Mouse (Mus musculus): ENCODE results near the gene Evl.
A peak's percentile ranks its signal among the peaks of the same experiment; 100 is the strongest.

The Evl gene

DNA sequence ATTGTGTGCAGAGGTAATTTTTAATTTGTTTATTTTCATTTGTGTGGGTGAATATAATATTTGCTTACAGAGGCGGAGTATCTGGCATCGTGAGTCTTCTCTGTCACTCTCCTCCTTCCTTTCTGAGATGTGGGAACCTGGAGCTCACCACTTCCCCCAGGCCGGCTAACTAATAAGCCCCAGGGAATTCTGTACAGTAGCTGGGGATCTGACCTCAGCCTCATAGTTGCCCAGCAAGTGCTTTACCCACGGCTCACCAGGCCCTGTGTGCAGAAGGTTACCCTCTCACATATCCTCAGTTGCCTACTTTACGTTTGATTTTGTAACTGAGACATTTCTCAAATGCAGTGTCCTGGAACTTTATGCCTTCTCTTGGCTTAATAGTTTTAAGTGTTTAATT is 37.1 kb downstream of the Evl start:
- no peak for DNase-seq (ENCODE audit: low read depth)

DNA sequence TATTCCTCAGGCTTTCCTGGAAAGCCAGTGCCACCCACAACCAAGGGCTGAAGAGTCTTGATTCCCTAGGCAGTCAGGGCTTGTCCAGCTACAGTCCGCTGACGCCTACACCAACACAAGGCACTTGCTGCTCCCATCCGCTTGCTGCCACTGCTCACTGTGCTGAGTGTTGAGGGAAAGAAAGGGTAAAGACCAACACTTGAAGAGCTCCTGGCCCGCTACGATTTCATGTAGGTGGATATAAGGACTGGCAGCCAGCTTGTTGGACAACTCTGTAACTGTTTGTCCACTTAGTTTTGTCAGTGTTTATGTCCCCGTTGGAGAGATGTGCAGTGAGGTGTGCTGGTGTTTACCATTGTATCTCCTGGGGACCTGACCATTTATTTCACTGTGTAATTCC is 38.3 kb downstream of the Evl start:
- no peak for DNase-seq (ENCODE audit: low read depth)

DNA sequence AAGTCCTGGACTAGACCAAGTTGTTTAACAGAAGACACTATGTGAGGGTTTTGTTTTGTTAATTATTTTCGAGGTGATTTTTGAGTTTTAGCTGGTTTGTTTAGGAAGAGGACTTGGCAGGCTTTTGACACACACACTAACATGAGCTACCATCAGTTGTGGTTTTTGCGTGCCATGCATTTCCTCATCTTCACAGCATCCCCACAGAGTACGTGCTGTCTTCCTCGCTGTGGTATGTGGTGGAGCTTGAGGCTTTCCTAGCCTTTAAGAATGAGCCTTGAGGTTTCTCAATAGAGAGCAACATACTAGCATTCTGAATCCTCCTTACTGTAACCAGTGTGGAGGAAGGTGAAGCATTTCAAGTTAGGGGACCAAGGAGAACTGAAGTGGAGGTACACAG is 46.3 kb downstream of the Evl start:
- no peak for DNase-seq (ENCODE audit: low read depth)

DNA sequence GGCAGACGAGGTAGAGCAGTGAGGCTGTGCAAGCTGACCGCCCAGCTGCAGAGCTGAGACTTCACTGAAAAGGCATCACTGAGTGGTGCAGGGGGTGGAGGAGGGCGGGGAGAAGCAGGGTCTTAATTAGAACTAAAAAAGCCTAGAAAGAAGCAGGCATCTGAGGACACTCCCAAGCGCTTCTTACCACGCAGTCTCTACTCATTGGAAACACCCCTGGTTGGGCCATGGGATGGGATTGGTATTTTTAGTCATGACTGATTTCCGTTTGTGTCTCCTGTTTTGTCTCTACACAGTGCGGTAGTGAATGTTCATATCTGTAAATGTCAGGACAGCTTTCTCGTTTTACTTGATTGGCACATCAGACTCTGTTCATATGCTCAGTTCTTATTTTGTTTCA is 46.8 kb downstream of the Evl start:
- DNase-seq (ENCODE audit: low read depth), result no peak

DNA sequence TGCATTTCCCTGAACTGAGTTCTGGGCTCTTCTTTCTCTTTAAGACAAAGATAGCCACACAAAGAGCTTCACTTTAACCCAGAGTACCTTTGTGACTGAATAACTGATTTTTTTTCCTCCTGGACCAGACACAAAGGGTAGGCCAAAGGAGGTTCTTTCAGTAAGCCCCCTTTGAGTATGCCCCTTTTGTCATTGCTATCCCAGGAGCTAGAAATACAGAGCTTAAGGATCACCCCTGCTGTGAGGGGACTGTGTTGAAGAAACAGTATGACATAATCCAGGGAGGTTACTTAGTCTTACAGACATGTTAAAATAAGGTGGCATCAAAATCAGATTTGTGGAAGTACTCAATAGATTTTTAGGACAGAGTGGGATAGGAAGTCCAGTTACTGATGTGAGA is 50.0 kb downstream of the Evl start:
- no peak for DNase-seq (ENCODE audit: low read depth)

DNA sequence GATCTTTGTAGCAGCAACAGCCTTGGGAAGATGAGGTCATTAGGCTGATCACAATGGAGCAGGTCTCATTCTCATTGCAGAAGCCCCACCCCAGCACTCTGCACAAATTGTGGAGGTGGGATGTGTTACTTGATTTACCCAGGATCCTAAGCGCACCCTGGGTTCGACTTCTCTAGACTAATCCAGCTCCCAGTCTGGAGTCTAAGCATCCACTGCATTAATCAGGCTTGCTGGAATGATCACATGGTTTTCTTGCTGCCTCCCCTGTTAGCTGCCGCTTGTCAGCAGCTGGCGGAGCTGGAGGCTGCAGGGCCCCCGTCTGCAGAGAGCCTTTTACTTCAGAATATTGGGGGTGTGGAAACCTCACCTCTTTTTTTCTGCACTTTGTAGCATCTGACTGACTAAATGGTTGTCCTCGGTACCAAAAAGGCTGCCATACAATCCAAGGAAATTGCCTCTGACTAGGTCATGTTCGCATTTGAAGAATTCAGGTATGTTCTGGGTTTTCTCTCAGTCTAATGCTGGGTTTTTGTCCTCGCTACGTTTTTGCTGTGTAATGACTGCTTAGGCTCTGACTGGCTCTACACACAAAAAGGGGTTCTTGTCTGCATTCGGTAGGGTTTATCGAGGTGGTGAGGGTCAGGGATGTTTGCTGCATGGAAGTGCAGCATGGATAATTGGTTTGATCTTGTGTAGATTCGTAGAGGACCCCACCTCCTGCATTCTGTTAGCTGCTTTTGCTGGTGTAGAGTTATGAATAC is 51.2 kb downstream of the Evl start:
- no peak for DNase-seq (ENCODE audit: low read depth)

DNA sequence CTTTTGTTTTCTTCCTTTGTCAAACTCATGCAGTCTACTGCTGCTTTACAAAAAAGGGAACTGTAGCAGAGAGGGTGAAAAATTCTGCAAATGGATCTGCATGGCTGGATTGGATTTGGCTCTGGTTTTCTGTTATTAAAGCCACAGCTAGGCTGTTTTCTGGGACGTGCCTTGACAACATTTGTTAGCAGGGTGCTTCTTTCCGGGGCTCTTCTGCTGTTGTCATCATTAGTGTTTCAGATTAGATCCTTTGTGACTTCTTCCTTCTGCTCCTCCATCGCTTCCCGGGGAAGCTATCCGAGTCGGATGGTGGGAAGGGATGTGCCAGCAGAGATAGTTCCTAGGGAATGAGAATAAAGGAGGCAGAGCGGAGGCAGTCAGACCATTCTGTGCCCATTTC is 51.8 kb downstream of the Evl start:
- DNase-seq (ENCODE audit: low read depth), result no peak

DNA sequence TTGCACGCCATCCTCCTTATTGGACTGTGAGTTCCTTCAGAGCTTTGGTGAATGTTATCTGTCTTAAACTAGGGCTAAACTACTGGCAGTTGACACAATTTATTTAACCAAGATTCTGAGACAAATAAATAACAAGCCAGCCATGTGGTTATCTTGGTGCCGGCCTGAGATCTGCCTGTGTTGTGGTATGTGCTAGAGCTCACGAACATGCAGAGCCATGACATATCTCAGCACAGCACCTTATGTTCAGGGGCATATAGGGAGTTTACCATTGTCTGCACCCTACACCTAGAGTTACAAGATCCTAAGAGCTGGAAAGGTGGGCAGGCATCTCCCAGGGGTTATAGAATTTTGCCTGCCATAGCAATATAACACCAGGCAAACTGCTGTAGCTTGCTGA is 54.9 kb downstream of the Evl start:
- peak; percentile 7 for DNase-seq (ENCODE audit: low read depth)

DNA sequence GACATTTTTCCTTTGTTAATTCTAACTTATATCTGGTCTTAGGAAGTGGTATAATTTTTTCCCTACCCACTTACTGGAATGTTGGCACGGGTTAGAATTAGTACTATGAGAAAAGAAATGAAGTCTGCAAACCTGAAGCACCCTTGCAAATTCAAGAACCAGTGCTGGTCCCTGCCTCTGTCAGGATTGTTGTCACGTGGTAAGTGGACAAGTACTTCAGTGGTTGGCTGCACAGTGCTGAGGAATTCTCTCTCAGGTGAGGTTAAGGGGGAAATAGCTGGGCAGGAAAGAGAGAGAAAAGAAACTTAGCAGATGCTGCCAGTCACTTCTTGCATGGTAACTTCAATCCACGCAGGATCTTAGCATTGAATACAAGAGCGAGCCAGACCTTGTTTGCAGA is 55.7 kb downstream of the Evl start:
- DNase-seq (ENCODE audit: low read depth), result no peak

DNA sequence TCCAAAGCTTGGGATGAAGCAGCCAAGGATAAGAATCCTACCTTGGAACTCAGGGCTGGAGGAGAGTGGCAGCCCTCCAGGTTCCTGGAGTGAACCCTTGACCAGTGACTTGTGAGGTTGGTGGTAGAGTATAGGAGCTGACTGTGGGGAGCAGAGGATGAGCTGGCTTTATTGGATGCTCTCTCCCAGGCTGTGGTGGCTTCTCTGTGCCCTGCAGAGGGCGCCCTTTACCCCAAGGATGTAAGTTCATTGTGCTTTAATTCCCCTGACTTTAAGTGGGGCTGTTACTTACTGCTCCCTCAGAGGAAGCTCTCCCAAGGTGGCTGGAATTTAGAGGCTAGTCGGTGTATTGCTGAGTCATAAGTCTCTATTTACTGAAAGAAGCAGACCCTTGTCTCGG is 58.6 kb downstream of the Evl start:
- DNase-seq (ENCODE audit: low read depth), result peak; percentile 38

DNA sequence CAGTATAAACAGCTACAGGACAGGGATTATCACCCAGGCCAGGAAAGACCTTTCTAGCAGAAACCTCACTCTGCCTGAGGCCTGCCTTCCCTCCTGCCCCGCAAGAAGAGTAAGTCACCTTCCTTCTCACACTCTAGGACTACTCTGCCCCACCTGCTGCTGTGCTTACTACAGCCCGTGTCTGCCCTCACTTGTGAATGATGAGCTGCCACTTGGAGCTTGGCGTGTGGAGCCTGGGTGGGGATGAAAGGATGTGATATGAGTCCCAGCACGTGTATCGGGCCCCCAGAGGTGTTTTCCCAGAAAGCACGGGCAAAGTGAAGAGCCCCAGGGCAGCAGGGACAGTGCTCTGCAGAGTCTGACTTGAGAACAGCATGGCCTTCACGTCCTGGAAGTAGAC is 63.0 kb downstream of the Evl start:
- DNase-seq (ENCODE audit: low read depth), result no peak

DNA sequence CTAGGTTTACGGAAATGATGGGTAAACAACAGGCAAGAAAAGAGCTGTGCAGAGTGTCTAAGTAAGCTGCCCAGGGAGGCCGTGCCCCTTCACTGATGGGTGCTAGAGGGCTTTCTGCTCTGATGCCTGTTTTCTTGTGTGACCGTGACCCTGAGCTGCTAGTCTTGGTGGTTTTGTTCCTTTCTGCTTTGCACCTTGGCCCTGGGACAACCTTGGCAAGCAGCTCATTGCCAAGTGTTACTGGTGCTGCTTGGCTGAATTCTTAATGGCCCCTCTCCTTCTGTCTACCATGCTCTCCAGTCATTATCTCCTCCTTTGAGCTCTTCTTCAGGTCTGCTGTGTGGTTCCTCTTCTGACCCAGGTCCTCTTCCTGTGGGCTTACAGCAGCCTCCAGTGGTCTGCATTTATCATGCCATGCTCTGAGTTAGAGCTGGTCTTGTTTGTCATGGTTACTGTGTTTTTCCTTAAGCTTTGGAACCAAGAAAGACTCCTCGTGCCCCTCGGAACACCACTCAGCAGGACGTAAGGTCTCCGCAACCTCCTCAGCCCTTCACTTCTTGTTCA is 65.4 kb downstream of the Evl start:
- no peak for DNase-seq (ENCODE audit: low read depth)

DNA sequence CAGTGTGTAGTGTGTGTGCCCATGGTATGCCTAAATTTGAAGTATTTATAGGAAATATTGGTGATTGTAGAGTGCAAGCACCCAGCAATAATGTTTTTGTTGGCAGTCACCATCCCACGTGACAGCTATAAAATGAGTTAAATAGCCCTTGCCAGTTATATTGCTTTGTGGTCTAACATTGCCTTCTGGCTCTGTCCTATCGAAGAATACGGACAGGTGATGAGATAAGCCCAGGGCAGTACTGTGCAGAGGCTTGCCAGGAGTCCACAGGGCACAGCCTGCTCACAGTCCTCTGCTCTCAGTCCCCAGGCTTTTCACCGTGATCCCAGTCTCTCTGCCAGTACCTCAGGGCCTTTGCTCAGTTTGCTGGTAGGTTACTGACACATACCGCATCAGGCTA is 67.9 kb downstream of the Evl start:
- DNase-seq (ENCODE audit: low read depth), result no peak

DNA sequence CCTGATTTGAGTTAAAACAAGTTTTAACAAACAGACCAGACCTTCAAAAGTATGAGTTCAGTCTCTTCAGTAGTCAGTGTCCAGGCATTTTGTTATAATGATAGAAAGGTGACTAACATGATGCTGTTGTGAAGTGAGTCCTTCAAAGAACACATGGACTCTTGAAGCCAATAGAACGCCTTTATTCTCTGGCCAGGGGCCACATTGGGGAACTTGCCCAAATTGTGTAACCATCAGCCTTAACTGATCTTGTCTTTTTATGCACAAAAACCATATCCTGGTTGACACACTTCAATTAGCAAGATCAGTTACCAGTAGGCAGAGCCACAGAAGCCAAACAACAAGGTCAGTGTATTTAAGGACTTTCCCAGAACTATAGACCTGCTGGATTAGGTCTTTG is 75.0 kb downstream of the Evl start:
- DNase-seq (ENCODE audit: low read depth), result no peak

DNA sequence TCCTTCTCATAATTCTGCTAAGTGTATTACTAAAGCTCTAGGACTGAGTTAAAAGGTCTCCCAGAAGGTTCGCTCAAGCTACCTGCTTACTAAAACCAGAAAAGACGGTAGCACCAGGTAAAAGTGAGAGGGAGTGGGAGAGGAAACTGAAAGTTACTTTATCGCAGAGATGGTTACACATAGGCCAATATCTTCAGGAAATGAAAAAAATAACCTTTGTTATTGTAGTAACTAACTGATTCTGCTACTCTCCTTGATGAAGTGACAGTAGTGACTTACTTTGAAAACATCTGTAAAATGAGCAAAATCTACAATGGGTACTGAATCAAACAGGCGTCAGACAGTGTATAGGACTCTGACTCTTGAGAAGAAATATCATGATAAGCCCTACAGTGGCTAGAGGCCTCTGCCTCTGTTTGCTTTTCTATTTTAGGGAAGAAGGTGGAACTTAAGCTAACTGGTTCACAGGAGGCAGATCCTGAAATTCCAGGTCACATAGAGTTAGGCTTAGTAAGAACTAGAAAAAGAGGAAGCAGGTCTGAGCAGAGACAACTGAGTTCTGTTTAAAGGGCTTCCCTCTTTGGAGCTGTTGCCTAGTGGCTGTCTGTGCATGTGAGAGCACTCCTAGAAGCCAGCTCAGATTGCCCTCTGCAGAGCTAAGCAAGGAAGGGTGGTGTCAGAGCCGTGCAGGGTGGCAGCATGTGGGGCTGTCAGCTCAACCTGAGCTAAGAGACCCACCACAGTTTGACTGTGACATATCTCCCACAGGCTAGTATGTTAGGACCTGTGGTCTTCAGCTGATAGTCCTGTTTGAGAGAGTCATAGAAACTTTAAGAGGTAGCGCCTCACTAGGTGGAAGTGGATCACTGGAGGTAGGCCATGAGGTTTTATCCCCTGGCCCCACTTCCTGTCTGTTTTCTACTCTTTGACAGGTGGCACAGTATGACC is 76.5 kb downstream of the Evl start:
- DNase-seq (ENCODE audit: low read depth), result no peak

DNA sequence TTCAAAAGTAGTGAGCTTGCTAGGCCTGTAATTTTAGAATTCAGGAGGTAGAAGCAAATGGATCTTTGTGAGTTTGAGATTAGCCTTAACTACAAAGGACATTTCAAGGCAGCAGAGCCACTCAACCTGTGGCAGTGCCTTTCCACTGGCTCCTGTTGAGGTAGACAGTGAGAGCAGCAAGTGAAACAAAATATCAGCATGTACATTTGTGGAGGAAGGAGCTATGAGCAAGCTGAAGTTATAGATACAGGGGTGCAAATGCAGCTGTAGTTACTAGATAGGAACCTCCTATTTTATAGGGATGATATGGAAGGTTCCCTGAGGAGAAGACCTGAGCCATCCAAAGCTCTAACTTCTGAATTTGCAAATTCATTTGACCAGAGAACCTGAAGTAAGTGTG is 78.0 kb downstream of the Evl start:
- no peak for DNase-seq (ENCODE audit: low read depth)

DNA sequence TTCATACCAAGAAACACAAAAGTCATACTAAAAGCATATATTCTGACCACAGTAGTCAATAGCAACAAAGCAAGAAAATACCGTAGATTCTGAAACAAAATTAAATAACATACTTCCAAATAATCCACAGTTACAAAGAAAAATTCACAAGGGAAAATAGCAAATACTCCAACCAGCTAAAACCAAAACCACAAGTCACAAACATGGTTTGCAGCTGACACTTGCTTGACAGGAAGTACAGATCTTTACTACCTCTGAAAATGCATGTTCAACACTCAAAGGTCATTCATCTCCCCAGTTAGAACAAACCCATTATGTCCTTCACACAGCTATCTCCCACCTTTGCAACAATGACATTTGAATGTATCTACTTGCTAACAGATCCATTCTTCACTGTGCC is 79.5 kb downstream of the Evl start:
- DNase-seq (ENCODE audit: low read depth), result no peak

DNA sequence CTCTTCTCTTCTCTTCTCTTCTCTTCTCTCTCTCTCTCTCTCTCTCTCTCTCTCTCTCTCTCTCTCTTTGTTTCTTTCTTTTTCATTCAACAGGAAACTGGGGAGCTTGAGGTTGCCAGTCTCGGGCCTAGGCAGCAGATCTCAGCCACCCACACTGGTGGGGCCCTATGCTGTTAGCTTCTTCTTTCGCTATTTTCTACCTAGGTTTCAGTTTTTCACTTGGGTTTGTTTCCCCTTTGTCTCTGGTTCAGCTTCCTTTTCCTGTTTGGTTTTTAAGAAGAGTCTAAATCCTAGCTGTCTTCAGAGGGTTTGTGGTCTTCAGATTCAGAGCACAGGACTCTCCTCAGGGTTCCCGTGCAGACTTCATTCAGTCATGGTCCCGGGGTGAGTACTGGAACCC is 81.0 kb downstream of the Evl start:
- DNase-seq (ENCODE audit: low read depth), result no peak

DNA sequence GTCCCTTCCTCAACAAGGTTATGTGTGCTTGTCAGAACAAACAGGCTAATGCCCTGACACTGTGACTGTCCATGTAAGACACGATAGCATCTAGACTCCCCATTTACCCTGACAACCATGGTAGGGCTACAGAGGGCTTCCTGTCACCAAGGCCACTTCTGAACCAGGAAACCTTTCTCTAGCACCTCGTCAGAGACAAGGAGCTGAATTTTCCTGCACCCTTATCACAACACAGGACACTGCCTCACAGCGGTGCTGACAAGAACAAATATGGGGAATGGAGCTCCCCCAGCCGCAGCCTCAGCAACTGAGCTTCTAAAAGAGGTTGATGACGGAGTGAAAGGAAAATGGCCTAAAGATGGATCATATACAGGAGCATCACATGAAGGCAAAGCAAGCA is 82.9 kb downstream of the Evl start:
- DNase-seq (ENCODE audit: low read depth), result no peak

DNA sequence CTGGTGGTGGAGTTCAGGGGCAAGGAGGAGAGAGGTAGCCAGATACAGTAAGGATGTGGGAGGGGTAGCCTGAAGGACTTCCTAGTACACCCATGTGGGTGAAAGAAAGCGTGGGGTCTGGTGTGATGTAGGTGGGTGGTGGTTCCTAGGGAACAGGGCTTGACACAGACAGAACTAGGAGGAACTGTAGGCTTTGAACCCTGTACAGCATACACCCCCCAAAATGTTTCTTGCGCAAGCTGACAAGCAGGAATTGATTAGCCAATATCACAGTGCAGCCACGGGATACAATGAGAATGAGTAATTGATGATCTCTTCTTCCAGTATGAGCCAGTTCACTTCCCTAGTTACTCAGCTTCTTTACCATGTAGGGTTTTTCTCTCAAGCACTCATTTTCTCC is 84.6 kb downstream of the Evl start:
- no peak for DNase-seq (ENCODE audit: low read depth)

DNA sequence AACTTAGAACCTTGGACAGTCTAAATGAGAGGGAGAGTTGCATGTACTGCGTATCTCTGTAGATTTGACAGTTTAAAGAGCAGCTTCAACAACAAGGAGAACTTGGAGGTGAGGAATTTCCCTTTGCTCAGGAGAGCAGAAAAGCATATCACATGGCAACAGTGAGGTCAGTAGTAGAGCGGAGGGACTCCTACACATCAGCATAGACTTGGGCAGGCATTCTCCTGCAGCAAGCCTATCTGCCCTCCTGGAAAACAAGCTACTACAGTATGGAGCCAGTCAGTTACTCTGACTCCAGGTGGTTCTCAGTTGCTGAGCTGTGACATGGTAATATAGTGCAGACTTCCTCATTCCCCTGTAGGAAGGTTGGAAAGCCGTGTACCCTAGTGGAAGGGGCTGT is 87.5 kb downstream of the Evl start:
- no peak for DNase-seq (ENCODE audit: low read depth)

DNA sequence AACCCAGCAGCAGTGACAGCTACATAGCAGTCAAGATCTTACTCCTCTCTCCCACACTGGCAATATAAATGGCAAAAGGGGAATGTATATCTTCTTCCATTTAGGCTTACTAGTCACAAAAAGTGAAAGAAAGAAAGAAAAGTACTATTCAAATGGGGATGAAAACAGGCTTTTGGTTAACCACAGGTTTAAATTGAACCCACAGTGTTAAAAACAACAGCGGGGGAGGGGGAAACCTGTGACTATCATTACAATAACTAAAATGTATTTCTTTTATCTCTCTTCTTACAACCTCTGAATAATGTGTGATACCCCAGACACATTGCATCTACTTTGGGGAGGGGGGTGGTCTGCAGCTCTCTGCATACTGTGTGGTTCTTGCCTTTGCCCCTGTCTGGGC is 91.7 kb downstream of the Evl start:
- DNase-seq (ENCODE audit: low read depth), result no peak

DNA sequence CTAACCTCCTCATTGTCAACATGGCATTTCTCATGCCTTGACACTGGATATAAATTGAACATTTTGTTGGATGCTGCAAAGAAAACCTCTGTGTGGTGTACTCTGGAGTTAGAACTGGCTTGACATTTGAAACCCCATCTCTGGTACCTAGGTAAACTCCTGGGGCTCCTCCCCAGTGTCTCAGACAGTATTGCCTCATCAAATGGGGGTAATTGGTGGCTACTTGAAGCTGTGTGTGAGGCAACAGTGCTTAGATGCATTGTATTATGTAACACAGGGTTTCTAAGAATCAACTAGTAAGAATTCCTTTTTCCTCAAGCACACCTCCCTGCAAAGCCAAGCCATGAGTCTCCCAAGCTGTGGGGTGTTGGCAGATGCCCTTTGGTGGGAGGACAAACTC is 93.3 kb downstream of the Evl start:
- no peak for DNase-seq (ENCODE audit: low read depth)
